Mouse (Mus musculus) CH12.LX (cell line): Measurements from ENCODE around the gene Fezf2. TPM values are rescaled to one million over a fixed set of nuclear protein-coding genes. Genes with fewer than 3 reads are reported as not detected.

Source experiments
- DNase-seq: peaks from one replicate; pipeline ENCODE4 v3.0.0-alpha.2; 2013; ENCODE audit errors: extremely low read depth
- H3K27ac ChIP-seq: 2 replicates; pipeline ENCODE4 v1.5.1; 2012; ENCODE audit warnings: low read depth, mild to moderate bottlenecking, control low read depth, moderate library complexity; ENCODE audit not compliant: insufficient read depth
- H3K27me3 ChIP-seq: replicated peaks from 2 replicates; pipeline ENCODE3; 2012; ENCODE audit warnings: inconsistent platforms
- H3K36me3 ChIP-seq, 2 experiments: replicated peaks in 1 of 2; 2 replicates each; pipeline versions ENCODE3 to v1.6.1; 2012; ENCODE audit warnings: inconsistent platforms in 1 of 2, low read length in 1 of 2, mild to moderate bottlenecking in 1 of 2, mixed read lengths in 1 of 2, moderate library complexity in 1 of 2; ENCODE audit not compliant: control insufficient read depth in 1 of 2, insufficient read depth in 1 of 2
- H3K4me1 ChIP-seq, 2 experiments: 2 replicates each; pipeline ENCODE4 v1.6.1; 2012; ENCODE audit warnings: inconsistent platforms in 1 of 2, moderate library complexity in 1 of 2; ENCODE audit not compliant: insufficient read depth in 2 of 2, control insufficient read depth in 1 of 2
- H3K4me2 ChIP-seq: 2 replicates; pipeline ENCODE4 v1.6.1; 2012; ENCODE audit warnings: low read depth, mild to moderate bottlenecking, control low read depth; ENCODE audit not compliant: poor library complexity, insufficient read depth, severe bottlenecking
- H3K4me3 ChIP-seq, 3 experiments: fragments of 150-350 bp in 1 of 3; sonication (generic) in 1 of 3; replicated peaks in 1 of 3; 2 replicates each; pipeline versions ENCODE3 to v1.5.1; 2011 to 2012; ENCODE audit warnings: low read depth in 2 of 3, low read length in 2 of 3, mild to moderate bottlenecking in 2 of 3, moderate library complexity in 2 of 3, control low read depth in 1 of 3, improper control_type of control experiment in 1 of 3, inconsistent platforms in 1 of 3, mixed read lengths in 1 of 3; ENCODE audit not compliant: poor library complexity in 1 of 3
- H3K79me2 ChIP-seq: replicated peaks from 2 replicates; pipeline ENCODE4 v1.6.1; 2012; ENCODE audit warnings: mild to moderate bottlenecking, moderate library complexity; ENCODE audit not compliant: control insufficient read depth, poor library complexity, insufficient read depth, severe bottlenecking; ENCODE audit errors: extremely low read depth
- H3K9ac ChIP-seq: 2 replicates; pipeline ENCODE4 v1.6.1; 2012; ENCODE audit warnings: low read depth, mild to moderate bottlenecking, control low read depth, moderate library complexity; ENCODE audit not compliant: insufficient read depth
- H3K9me3 ChIP-seq: replicated peaks from 2 replicates; pipeline ENCODE3; 2012; ENCODE audit warnings: low read length, inconsistent platforms, mixed read lengths
- CHD2 ChIP-seq: IDR thresholded peaks from 2 replicates; pipeline ENCODE4 v1.6.1; 2011; ENCODE audit warnings: low read length, improper control_type of control experiment
- CTCF ChIP-seq, 2 experiments: IDR thresholded peaks in 1 of 2; conservative IDR thresholded peaks in 1 of 2; 2 replicates each; pipeline ENCODE4 v1.5.1; 2011 to 2012; ENCODE audit warnings: low read depth in 2 of 2, low read length in 2 of 2, improper control_type of control experiment in 1 of 2, inconsistent platforms in 1 of 2, mild to moderate bottlenecking in 1 of 2, moderate library complexity in 1 of 2
- EP300 ChIP-seq: IDR thresholded peaks from 2 replicates; pipeline ENCODE4 v1.6.1; 2011; ENCODE audit warnings: low read length, improper control_type of control experiment
- GABPA ChIP-seq: IDR thresholded peaks from 2 replicates; pipeline ENCODE4 v1.6.1; 2012; ENCODE audit warnings: low read depth, low read length, improper control_type of control experiment, inconsistent platforms; ENCODE audit not compliant: insufficient replicate concordance
- IRF4 ChIP-seq: IDR thresholded peaks from 2 replicates; pipeline ENCODE4 v1.6.1; 2014; ENCODE audit warnings: low read depth, mild to moderate bottlenecking, inconsistent platforms, low read length, improper control_type of control experiment
- JUN ChIP-seq: IDR thresholded peaks from 2 replicates; pipeline ENCODE4 v1.6.1; 2011; ENCODE audit warnings: low read depth, mild to moderate bottlenecking, low read length, improper control_type of control experiment, moderate library complexity; ENCODE audit not compliant: insufficient read depth
- MAFK ChIP-seq: IDR thresholded peaks from 2 replicates; pipeline ENCODE4 v1.6.1; 2011; ENCODE audit warnings: low read length, improper control_type of control experiment; ENCODE audit not compliant: insufficient replicate concordance
- MAZ ChIP-seq: IDR thresholded peaks from 2 replicates; pipeline ENCODE4 v1.6.1; 2012; ENCODE audit warnings: low read depth, mild to moderate bottlenecking, inconsistent platforms, low read length, improper control_type of control experiment, moderate library complexity
- MXI1 ChIP-seq: IDR thresholded peaks from 2 replicates; pipeline ENCODE4 v1.6.1; 2011; ENCODE audit warnings: mild to moderate bottlenecking, low read depth, low read length, improper control_type of control experiment
- MYC ChIP-seq: IDR thresholded peaks from 2 replicates; pipeline ENCODE4 v1.6.1; 2011; ENCODE audit warnings: low read depth, mild to moderate bottlenecking, improper control_type of control experiment, low read length
- NRF1 ChIP-seq: IDR thresholded peaks from 2 replicates; pipeline ENCODE4 v1.6.1; 2014; ENCODE audit warnings: low read depth, mild to moderate bottlenecking, inconsistent platforms, low read length, improper control_type of control experiment, moderate library complexity
- PAX5 ChIP-seq: IDR thresholded peaks from 2 replicates; pipeline ENCODE4 v1.6.1; 2012; ENCODE audit warnings: low read length, inconsistent platforms, mixed read lengths
- RAD21 ChIP-seq: IDR thresholded peaks from 2 replicates; pipeline ENCODE4 v1.6.1; 2011; ENCODE audit warnings: low read depth, mild to moderate bottlenecking, low read length, improper control_type of control experiment, moderate library complexity
- RCOR1 ChIP-seq: conservative IDR thresholded peaks from 2 replicates; pipeline ENCODE4 v1.6.1; 2012; ENCODE audit warnings: low read depth, mild to moderate bottlenecking, inconsistent platforms, low read length, improper control_type of control experiment
- SIN3A ChIP-seq: IDR thresholded peaks from 2 replicates; pipeline ENCODE4 v1.6.1; 2012; ENCODE audit warnings: low read length, improper control_type of control experiment, inconsistent platforms
- SMC3 ChIP-seq: IDR thresholded peaks from 2 replicates; pipeline ENCODE4 v1.6.1; 2011; ENCODE audit warnings: low read depth, low read length, improper control_type of control experiment
- USF2 ChIP-seq: conservative IDR thresholded peaks from 2 replicates; pipeline ENCODE4 v1.6.1; 2011; ENCODE audit warnings: low read depth, low read length, improper control_type of control experiment
- ZMIZ1 ChIP-seq: IDR thresholded peaks from 2 replicates; pipeline ENCODE4 v1.6.1; 2012; ENCODE audit warnings: low read depth, mild to moderate bottlenecking, inconsistent platforms, low read length, improper control_type of control experiment
- dilution Hi-C: fragments of 300-500 bp; cut with MboI; formaldehyde crosslinking; loops from 2 replicates; pipeline ENCODE4 v1.14.3; 2020; ENCODE audit warnings: low sequenced_read_pairs; ENCODE audit not compliant: extremely low pct_unique_long_range_greater_than_20kb, extremely low pct_ligation_motif_present
- in situ Hi-C: fragments of 300-500 bp; cut with MboI; formaldehyde crosslinking; loops from 3 replicates; pipeline ENCODE4 v1.14.3; 2019; ENCODE audit warnings: low sequenced_read_pairs, low pct_ligation_motif_present, low pct_unique_long_range_greater_than_20kb, mixed read lengths
- polyA plus RNA-seq: library from polyadenylated mRNA; unstranded; fragments of >175 nt; gene quantifications from 2 replicates; pipeline ENCODE4 v1.2.1, GENCODE M21; 2012; ENCODE audit warnings: low read depth; ENCODE audit not compliant: insufficient read length
- total RNA-seq, 2 experiments: library from RNA; depleted of rRNA; stranded (reverse); fragments of 300-350 nt in 1 of 2; fragments of >200 nt in 1 of 2; gene quantifications; 2 replicates each; pipeline ENCODE4 v1.2.3; 2012 to 2014

The Fezf2 gene
- not detected in 2 replicates for total RNA-seq (2012; rRNA removed)
- not detected in 2 replicates for total RNA-seq (2014; rRNA removed)
- not detected in 2 replicates for polyA plus RNA-seq

- no peaks in the 10 kb centered on the region for H3K4me1 ChIP-seq
- H3K4me2 ChIP-seq = no peak within 1 kb of the TSS
- H3K36me3 ChIP-seq = no peaks in the 10 kb centered on the region
- no peak within 1 kb of the TSS for H3K9ac ChIP-seq
- H3K9me3 ChIP-seq = peaks cover 22% of the 10 kb centered on the region
- dilution Hi-C loops (no loop called here), in situ Hi-C loops (no loop called here)
- H3K79me2 ChIP-seq = no peaks in the 10 kb centered on the region
- no peak for DNase-seq
- TF ChIP-seq SIN3A (no peak), PAX5 (no peak), MYC (no peak), ZMIZ1 (no peak), SMC3 (no peak)
- no peaks in the 10 kb centered on the region for H3K27me3 ChIP-seq
- H3K4me3 ChIP-seq = no peak within 1 kb of the TSS
- H3K27ac ChIP-seq = no peak within 1 kb of the TSS
Observed at GRCm38 (mm10) chr14:12348089-12348488, at the start of gene Fezf2. Fezf2 (minus strand) TSS chr14:12348189.

GRCm38 (mm10) chr14:12397561-12397960, 49.6 kb upstream of the Fezf2 start:
- no peak for TF ChIP-seq MAFK
- peak in 1 of 2 experiments; percentile 64; a peak in 2 of 4 replicates for TF ChIP-seq CTCF (conservative IDR thresholded peaks at IDR 0.05 in 1 of 2, IDR thresholded peaks at IDR 0.05 in 1 of 2; ENCODE audit: low read depth in 2 of 2, low read length in 2 of 2)
- no peak for TF ChIP-seq CHD2
- no peak for TF ChIP-seq NRF1
- TF ChIP-seq SMC3 = peak; percentile 52
- no peak for TF ChIP-seq IRF4
- no peak for TF ChIP-seq MAZ
- TF ChIP-seq EP300 = no peak
- TF ChIP-seq RCOR1 = no peak
- no peak for TF ChIP-seq USF2
- no peak for TF ChIP-seq MXI1
- TF ChIP-seq JUN = no peak
- TF ChIP-seq GABPA = no peak
- peak; percentile 46 for TF ChIP-seq RAD21
- Histone ChIP-seq H3K9ac (no peak overlapping the region), H3K36me3 (no peaks in the 10 kb centered on the region), H3K4me3 (no peak overlapping the region), H3K27me3 (no peaks in the 10 kb centered on the region), H3K9me3 (no peaks in the 10 kb centered on the region), H3K79me2 (no peaks in the 10 kb centered on the region), H3K27ac (no peak overlapping the region), H3K4me1 (peaks cover 0 to 15% of the 10 kb centered on the region in 2 experiments; a peak in 2 of 4 replicates), H3K4me2 (no peak overlapping the region)
- DNase-seq = peak; percentile 41
- in situ Hi-C loops (no loop called here), dilution Hi-C loops (no loop called here)
